Mouse (Mus musculus): ENCODE data around the gene Grik1.

- no peak for TF ChIP-seq CTCF (IDR thresholded peaks at IDR 0.05; ENCODE audit: extremely low read depth, insufficient read depth, insufficient read length, insufficient replicate concordance)
- no peak for TF ChIP-seq POLR2A (IDR thresholded peaks at IDR 0.05; ENCODE audit: low read depth, low read length)
Measured at GRCm38 (mm10) chr16:88142136-88142535, 147.9 kb downstream of the Grik1 start.
